Mouse (Mus musculus) lung, postnatal 36 days (tissue): ENCODE measurements around the gene Gm21987.
A peak's percentile ranks its signal among the peaks of the same experiment; 100 is the strongest.
"Not testable (repeated sequence)": the region's sequence is repeated elsewhere in the genome, so short reads cannot be mapped to it uniquely, and the experiment has no call there.

Experiments
- DNase-seq: peaks from one replicate; pipeline ENCODE4 v3.0.0; 2022; ENCODE audit warnings: mixed read lengths

Gene Gm21987

DNA sequence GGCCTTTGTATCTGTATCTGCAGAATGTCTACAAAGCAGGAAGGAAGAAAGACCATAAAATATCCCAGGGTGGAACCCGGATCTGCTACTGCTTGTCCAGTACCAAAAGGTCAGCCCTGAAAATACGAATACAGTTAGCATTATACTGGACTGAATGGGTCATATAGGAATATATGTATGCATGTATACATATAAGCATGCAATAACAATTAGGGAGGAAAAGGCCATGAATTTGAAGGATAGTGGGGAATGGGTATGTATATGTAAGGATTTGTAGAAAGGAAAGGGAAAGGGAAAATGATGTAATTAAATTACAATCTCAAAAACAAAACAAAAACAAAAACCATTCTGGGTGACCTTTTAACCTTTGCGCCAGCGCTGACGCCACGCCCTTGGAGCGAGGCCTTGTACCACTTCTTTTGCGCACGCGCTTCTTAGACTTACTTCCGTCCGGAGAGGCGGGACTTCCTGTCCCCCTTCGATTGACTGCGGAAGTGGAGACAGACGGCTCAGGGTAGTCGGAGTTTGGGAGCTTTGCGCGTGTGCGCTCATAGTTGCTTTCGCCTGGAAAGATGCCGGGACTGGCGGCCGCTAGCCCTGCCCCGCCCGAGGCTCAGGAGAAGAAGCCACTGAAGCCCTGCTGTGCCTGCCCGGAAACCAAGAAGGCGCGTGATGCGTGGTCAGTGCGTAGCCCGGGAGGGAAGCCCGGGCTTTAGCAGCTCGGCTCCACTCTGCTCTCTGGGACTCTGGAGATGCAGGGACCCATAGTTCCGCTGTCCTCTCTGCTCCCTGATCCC is at the start of gene Gm21987, which contains the start of gene Cox17:
Gene Gm21987, plus strand, starts transcription at position 512 of the 797 bp plus-strand sequence.
Gene Cox17, plus strand, starts transcription at position 463 of the 797 bp plus-strand sequence.
- peak; percentile 98 for DNase-seq

DNA sequence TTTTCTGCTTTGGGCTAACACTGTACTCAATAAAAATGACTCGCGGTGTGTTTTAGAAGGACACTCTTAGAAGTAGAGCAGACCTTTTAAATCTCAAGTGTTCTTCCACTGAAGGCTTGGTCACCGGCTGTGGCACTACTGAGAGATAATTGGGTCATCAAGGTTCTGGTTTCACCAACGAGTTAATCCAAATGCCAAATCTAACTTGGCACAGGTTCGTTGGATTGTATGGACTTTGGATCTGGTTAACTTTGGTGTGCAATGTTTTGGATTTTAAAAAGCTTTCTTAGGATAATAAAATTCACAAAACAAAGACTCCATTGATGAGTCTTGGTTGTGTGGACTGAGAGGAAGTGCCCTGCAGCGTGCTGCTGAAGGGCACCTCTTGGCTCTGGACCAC is 48.4 kb upstream of the Gm21987 start:
- no peak for DNase-seq

DNA sequence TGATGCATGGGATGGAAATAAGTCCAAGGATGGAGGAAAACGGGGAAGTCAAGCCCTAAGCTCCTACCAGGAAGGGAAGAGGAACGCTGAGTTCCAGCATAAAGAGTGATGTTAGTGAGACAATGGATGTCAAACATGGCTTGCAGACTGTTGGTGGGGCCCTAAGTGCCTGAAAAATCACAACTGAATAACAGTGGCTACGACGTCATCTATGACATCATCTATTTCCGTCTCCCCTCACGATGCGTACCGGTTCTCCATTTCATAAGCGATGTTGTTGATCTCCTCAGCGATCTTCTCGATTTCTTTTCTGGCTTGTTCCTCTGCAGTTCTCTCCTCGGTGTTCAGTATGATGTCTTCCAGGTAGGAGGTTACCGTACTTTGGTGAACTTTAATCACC is 44.5 kb upstream of the Gm21987 start:
- no peak for DNase-seq

DNA sequence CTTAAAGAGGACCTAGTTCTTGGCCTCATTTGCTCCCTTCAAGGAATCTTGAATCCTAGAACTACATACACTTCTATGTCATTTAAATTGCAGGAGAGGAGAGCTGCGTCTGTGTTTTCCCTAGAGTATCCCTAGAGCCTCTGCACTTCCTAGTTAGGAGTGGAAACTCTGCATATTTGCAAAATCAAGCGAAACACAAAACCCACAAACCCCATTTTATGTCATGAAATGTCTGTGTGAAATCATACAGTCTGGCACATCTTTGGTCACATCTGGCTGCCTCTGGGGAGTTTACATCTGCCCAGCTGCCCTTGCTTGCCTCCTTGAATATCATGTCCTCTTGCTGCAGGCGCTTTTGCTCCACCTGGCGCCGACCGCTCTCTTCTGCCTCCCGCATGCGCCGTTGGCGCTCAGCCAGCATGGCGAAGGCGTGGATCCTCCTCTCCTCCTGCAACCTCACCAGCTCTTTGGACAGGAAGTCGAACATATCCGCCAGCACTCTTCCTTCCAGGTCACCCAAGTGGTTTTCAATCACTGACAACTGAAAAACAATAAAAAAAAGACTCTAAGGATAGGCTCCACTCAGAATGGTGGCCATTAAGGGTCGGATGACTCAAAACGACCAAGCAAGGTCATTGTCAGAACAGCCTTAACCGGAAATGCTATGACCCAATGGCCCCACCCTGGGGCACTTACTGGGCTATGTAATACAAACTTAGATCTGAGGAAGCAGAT is 42.2 kb upstream of the Gm21987 start:
- peak; percentile 81 for DNase-seq

DNA sequence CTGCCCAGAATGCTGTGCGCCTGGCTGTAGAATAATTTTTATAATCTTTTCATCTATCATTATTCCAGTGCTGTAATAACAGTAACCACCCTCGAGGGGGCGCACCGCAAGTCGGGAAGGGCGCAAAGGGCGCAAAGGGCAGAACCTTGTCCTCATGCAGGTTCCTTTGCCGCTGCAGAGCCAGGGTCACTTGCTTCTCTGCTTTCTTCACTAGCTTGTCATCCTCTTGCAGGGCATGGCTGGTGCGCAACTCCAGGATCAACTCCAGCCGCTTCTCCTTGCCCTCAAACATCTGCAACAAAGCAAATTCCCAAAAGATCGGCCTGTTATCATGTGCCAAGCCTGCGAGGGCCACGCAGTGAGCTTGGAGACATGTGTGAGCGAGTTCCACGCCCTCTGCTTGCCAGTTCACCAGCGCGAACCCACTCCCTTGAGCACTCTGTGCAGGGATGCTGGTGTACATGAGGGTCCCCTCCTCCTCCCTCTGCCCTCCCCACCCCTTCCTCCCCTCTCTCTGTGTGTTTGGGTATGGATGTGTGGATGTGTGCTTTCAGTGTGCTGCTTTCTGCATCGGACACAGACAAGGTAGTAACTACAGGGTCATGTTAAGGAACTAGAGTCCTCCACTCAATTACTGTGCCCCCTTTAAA is 40.1 kb upstream of the Gm21987 start:
- DNase-seq = no peak

DNA sequence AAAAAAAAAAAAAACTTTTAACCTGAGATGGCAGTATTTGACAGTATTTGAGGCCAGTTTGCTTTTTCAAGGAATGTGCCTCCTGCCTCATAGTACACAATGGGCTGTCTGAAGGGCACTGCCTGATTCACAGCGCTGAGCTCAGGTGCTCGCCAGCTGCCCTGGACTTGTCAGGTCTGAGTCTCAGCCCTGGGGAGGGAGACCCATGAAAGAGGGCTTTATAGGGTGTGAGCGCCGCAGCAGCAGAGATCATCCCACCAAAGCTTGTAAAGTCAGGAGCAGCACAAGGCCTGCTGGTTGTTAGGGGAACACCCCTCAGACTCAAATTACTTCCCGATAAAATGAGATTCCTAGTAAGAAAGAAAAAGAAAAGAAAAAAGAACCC is 39.6 kb upstream of the Gm21987 start:
- DNase-seq = no peak

DNA sequence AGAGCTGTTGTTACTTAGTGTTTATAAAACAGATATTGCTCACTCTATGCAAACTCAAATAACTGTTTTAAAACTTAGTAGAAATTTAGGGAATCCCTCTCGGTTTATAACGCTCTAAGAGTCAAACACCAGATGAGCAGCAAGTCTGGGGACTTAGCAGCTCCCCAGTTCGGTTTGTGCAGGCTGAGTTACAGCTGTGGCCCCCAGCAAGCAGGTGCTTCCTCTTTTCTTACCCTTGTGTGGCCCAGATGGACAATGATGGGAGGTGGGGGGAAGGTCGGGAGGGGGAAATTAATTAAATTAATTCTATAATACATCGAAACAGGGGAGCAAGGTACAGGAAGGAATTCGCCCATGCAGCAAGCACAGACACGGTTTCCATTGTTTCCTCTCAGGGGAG is 39.2 kb upstream of the Gm21987 start:
- DNase-seq = no peak

DNA sequence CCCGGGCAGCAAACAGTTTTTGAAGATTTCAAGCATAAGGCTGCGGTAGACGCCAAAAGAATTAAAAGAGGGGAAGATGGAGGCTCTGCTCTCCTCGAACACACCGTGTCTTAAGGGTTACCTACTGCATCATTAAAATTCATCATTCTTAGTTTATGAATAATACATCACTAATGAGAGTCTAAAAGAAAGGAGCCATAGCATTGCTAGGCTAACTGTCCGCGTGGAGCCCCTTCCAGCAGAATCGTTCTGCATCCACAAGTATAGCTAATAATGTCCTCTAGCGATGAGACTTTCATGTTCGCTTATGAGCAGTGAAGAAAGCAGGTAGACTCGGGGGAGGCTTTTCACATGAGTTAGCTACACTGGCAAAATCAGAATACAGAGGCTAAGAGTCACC is 38.6 kb upstream of the Gm21987 start:
- DNase-seq = no peak

DNA sequence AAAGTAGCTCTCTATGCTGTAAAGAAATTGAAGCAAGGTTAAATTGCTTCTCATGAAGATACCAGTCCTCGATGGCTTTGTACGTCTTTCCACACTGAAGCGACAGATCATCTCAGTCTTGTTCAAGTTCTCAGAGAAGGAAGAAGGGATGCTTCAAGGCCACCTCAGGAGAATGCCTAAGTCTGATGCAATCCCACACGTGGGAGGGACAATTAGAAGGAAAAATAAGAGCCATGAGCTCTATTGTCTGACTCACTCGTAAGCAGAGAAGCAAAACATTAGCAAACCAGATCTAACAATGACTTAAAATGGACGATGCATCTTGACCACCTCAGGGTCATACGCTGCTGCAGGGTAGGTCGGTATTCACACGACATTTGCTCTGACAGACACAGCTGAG is 28.3 kb upstream of the Gm21987 start:
- no peak for DNase-seq

DNA sequence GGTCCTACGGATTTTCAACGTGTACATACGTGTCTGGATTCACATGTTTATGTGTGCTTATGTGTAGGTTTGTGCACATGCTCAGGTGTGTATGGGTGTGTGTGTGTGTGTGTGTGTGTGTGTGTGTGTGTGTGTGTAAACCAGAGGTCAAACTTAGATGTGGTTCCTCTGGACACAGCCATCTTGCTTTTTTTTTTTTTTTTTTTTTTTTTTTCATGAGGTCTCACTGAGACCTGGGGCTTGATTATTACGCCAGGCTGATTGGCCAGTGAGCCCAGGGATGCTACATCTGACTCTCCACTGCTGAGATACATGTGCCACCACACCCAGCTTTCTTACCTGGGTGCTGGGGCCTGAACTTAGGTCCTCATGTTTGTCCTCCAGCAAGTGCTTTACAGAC is 27.8 kb upstream of the Gm21987 start:
- no peak for DNase-seq

DNA sequence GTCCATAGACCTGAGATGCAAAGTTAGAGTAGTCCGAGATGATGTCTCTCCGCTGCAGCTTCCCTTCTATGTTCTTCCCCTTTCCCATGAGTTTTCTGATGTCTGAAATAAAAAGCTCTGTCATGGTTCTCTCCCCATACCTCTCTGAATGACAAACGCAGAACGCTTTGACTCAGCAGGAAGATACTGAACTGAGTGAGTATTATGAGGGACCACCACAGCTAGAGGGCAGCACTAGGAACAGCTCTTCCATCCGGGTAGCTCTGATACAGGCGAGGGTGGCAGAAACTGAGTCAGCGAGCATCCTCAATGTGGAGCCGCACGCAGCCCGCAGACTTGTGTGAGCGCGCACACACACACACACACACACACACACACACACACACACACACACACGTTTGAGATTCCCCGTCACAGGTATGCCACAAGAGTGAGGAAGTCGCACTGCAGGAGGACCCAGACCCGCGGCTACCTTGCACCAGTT is 25.3 kb upstream of the Gm21987 start:
- peak; percentile 68 for DNase-seq

DNA sequence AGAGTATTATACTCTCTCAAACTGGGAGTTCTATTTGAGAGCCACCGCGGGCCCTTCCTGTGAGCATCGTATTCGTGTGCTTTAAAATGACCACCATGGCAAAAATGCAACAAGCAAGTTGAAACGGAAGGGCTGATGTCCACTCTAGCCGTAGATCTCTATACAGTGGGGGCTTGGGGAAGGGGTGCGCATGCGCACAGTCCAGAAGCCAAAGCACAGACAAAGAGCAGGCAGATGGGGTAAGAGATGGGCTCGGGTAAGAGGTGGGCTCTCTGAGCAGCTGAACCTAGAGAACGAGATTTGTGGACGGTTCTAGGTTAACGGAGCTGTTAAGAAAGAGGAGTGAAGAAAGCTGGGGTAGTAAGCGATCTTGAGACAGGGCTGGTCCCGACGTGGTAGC is 22.5 kb upstream of the Gm21987 start:
- DNase-seq = no peak

DNA sequence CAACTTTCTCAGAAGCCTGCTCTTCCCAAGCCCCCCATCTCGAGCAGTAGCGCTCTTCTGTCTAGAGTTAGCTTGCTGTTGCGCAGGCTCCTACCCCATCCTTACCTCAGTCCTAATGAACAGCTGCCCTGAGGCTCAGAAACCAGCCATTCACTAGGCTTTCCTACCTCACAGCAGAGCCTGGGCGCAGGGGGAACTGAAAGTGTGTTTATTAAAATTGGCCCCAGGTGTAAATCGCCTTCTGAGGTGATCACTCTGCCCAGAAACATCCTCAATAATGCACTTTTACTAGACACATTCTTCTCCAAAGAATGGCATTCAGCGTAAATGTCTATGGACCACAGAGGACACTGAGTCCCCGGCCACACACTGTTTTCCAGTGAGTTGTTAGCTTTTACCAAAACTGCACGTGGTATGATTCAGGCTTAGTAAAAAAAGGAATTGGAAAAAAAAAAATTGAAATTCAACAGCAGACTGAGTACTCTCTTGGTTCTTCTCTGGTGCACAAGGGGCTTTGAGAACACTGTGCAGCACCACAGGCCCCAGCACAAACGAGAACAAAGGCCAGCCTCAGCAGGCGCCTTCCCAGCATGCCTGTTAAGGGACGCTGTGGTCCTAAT is 20.0 kb upstream of the Gm21987 start:
- DNase-seq = no peak

DNA sequence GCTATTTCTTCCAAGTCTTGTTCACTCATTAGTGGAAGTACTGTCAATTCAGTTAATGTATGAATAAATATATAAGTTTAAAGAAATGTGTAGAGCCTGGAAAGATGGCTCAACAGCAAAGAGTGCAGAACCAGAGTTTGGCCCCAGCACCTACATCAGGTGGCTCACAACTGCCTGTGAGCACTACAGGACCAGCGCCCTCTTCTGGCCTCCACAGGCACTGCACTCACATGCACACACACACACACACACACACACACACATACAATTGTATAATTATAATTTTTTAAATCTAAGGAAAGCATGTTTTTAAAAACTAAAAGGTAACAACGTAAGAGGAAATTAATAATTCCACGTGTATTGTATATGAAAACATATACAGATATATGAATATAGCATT is 17.5 kb upstream of the Gm21987 start:
- DNase-seq = no peak

DNA sequence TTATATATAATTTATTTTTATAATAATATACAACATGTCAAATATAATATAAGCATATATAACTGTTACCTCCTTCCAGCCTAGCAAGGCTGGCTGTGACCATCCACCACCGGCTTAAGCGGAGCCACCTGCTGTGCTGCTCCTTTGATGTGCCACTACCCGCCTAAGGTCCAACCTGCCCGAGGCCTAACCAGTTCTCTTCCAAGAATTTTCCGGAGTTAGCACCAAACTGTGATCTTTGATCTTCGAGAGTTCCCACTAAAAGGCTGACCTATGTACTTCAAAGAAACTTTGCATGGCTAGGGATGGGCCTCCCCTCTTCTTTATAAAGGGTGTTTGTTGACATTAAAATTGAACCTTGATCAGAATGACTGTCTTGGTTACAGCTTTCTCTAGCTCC is 12.4 kb upstream of the Gm21987 start:
- DNase-seq = no peak

DNA sequence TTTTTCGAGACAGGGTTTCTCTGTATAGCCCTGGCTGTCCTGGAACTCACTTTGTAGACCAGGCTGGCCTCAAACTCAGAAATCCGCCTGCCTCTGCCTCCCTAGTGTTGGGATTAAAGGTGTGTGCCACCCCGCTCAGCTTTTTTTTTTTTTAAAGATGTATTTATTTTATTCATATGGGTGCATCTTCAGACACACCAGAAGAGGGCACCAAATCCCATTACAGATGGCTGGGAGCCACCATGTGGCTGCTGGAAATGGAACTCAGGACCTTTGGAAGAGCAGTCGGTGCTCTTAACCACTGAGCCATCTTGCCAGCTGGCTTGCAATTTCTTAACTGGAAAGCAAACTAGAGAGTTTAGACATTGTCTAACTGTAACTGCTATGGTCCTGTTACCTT is 8.8 kb upstream of the Gm21987 start:
- DNase-seq = not testable (repeated sequence)

DNA sequence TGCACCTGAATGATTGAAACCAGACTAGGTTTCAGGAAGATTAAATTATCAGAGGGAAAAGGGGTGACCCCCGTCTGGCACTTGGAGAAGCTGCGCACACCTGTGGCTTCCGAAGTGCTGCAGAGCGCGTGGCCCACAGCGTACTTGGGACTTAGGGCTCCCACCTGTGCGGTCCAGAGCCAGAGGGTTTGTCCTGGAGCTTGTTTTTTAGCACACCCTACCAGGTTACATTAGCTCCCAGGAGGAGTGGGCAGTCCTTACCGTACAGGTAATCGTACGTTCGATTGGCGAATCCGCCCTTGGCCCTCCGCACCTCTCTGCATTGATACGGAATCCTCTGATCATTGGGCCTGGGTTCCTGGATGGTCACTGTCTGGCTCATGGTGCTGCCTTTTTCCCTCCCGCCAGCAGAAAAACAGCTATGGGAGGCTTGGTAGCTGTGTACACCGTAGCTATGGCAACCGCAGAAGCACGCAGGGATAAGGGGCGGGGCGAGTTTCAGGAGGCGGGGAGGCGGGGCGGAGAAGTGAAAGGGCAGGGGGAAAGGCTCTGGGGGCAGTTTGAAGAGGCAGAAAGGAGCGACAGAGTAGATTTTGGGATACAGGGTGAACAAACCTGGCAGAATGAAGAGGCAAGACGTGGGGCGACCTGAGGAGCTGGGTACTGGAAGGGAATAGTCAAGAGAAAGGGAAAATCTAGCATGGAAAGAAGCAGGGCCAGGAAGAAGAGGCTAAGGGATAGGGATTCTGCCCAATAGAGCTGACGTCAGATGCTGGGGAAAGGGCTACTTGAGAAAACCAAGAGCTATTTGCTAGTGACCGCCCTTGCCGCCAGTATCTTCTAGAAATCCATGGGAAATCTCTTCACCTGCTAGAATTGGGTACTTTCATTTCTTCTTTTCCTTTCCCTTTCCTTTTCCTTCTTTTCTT is 5.2 kb upstream of the Gm21987 start, which contains the start of gene Maats1:
Gene Maats1, minus strand, starts transcription at position 748 of the 929 bp plus-strand sequence.
- DNase-seq = peak; percentile 90

DNA sequence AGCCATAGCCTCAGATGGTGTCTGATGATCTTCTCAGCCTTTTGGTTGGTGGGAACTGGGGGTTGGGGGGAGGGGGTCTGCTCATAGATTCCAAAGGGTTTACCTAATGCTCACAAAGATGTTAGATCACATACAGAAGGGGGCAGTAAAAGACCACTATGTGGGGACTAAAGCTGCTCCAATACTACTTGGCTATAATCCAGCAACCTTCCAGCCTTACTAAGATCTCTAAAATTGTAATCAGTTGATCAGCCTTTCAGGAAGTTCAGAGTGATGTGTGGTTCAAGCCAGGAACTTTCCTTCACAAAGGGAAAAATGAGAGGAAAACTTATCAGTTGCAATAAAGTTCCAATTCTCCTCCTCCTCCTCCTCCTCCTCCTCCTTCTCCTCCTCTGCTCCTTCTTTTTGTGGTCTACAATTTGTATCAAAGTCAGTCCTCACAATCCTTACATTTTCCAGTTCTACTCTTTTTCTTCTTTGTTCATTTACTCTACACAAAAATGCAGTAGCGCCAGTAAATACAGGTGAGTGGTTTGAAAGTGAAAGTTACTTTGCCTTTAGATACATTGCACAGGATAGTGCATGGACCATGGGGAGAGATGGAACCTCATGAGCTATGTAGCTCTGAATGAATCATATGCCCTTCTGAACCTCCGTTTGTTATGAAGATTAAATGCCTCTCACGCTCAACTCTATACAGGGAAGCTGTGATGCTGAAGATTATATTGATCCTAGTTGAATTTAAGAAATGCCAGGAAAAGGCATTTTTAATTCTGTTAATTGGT is 1.7 kb upstream of the Gm21987 start:
- peak; percentile 49 for DNase-seq

DNA sequence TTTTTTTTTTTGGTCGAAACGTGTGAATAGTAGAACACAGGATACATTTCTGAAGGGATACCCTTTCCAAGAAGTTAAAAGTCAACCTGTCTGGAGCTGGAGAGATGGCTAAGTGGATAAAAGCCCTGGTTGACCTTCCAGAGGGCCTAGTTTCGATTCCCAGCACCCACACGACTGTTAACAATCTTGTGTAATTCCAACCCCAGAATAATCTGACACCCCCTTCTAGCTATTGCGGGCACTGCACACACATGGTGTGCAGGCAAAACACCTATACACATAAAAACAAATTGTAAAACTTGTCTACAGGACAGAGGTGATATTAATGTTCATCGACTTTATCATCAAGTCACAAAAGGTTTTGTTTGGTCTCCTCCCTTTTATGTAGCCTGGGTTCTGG is 748 bp downstream of the Gm21987 start:
- no peak for DNase-seq

DNA sequence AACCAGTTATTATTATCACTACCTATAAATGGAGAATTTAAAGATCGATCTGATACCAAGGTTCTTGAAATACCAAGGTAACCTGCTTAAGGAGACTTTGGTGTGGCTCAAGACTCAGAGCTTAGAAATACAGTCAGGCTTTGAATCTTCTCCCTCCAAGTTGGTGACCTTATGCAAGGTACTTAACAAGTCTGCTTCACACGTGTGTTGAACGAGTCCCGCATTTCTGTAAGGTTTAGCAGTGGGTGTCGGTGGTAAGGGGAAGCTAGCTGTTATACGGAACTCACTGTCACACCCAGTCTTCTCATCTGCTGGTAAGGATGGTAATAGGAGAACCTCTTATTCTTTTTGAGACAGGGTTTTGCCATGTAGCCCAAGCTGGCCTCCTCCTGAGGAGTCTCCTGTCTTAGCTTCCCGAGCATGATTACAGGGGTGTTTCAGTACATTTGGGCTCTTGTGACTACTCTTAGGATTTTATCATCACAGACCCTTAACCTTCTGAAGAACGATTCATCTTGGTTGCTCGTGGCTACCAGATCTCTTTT is 1.4 kb downstream of the Gm21987 start:
- no peak for DNase-seq

DNA sequence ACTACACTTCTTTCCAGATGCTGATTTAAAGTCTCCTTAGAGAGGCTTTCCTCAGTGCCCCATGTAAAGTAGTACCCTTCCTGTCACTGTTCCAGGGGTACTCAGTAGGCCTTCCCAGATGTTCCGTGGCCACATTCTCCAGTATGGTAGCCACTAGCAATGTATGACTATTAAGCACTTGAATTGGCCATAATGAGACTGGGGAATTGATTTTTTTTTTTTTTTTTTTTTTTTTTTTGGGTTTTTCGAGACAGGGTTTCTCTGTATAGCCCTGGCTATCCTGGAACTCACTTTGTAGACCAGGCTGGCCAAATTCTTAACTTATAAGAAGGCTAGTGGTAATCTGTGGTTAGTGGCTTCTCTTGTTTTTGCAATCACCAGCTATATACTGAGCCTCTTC is 3.0 kb downstream of the Gm21987 start:
- no peak for DNase-seq
